Comparison of ENCODE assay signal across 27 mouse cellular contexts in the genomic region with DNA sequence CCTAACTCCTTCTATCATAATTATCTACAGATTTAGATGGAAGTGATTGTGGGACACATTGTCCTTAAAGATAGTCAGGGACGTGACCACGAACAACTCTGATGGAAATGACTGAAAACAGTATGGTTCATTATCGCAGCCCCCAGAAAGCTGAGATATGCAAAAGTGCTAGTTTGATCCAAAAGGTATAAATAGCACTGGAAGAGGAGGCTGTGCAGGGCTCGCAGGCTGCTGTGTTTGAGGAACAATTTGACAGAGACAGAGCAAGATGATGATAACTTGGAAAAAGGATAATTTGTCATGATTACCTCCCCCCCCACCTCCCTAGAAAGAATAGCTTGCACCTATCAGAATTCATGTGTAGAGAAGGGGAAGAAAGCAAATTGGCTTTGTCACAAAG.
DNase-seq lines count a peak whose midpoint lies in the region; ATAC-seq and TF ChIP-seq lines count a peak whose summit lies in the region.
"Had no signal": no experiment of that assay in that cellular context is flagged by ENCODE, and none has a peak within 500 bp of the region (broad histone marks: within the 10 kb centered on the region; RNA-seq: fewer than 3 reads in every experiment).

No protein-coding gene starts in this region.

- no peak overlapping the region for H3K9ac ChIP-seq in forebrain, postnatal 0 days
- H3K9ac ChIP-seq: embryonic facial prominence, embryonic 13.5 days; forebrain, embryonic 13.5 days; hindbrain, embryonic 15.5 days; liver, embryonic 14.5 days; lung, embryonic 14.5 days; midbrain, embryonic 13.5 days; stomach, embryonic 15.5 days had no signal

- TF ChIP-seq CTCF in forebrain, postnatal 0 days (IDR thresholded peaks at IDR 0.05; ENCODE audit: low read depth), result no peak

- H3K36me3 ChIP-seq in forebrain, postnatal 0 days (ENCODE audit: insufficient read depth), result no peaks in the 10 kb centered on the region
- no peaks in the 10 kb centered on the region for H3K36me3 ChIP-seq in forebrain, embryonic 10.5 days (replicated peaks)
- H3K36me3 ChIP-seq: embryonic facial prominence, embryonic 13.5 days; hindbrain, embryonic 15.5 days; midbrain, embryonic 13.5 days; stomach, embryonic 15.5 days had no signal

- no peaks in the 10 kb centered on the region for H3K9me3 ChIP-seq in forebrain, postnatal 0 days (ENCODE audit: low read length)
- peaks cover 10% of the 10 kb centered on the region for H3K9me3 ChIP-seq in forebrain, embryonic 10.5 days
- H3K9me3 ChIP-seq: forebrain, embryonic 13.5 days; hindbrain, embryonic 15.5 days; midbrain, embryonic 13.5 days; stomach, embryonic 15.5 days had no signal

- peak; percentile 29 for DNase-seq in forebrain, postnatal 0 days
- DNase-seq in forebrain, embryonic 10.5 days (ENCODE audit: extremely low spot score, low spot score), result no peak
- DNase-seq in layer of hippocampus, adult 8-10 months (ENCODE audit: low spot score in 2 of 2), result peak; percentile 9 to 15
- DNase-seq in layer of hippocampus, postnatal 25 days (ENCODE audit: extremely low spot score in 1 of 2, low spot score in 1 of 2), result no peak
- DNase-seq in right cerebral cortex, adult 2 months (ENCODE audit: low spot score in 2 of 2), result peak; percentile 45 to 48
- no peak for DNase-seq in right cerebral cortex, postnatal 25 days
- no peak for DNase-seq in cerebellum, adult 9-11 months
- DNase-seq: adrenal gland, adult 8-10 months; cerebellum, adult 2 months; cerebellum, postnatal 36 days; embryo, embryonic 11 days; gastrocnemius, adult 2 months; kidney, adult 2 months; kidney, postnatal 14 days; lung, embryonic 14.5 days; lung, postnatal 36 days; thymus, adult 18-20 months; thymus, postnatal 36 days had no signal

- H3K4me1 ChIP-seq in forebrain, postnatal 0 days (ENCODE audit: insufficient read depth), result no peaks in the 10 kb centered on the region
- H3K4me1 ChIP-seq in forebrain, embryonic 10.5 days, result no peaks in the 10 kb centered on the region
- H3K4me1 ChIP-seq: forebrain, embryonic 13.5 days; hindbrain, embryonic 15.5 days; megakaryocyte, embryonic 14.5 days; midbrain, embryonic 13.5 days; stomach, embryonic 15.5 days had no signal

- H3K4me3 ChIP-seq in forebrain, postnatal 0 days (ENCODE audit: low read depth, low read length), result no peak overlapping the region
- H3K4me3 ChIP-seq in forebrain, embryonic 10.5 days, result no peak overlapping the region
- H3K4me3 ChIP-seq: embryonic facial prominence, embryonic 13.5 days; erythroblast, embryonic 14.5 days; forebrain, embryonic 13.5 days; gastrocnemius, adult 2 months; hindbrain, embryonic 15.5 days; megakaryocyte, embryonic 14.5 days; midbrain, embryonic 13.5 days; stomach, embryonic 15.5 days had no signal

- WGBS in forebrain, postnatal 0 days, result 56% methylated on average over 4 of the region's 4 CpGs
- 93% methylated on average over 4 of the region's 4 CpGs for WGBS in forebrain, embryonic 10.5 days

- no peaks in the 10 kb centered on the region for H3K27me3 ChIP-seq in forebrain, postnatal 0 days (ENCODE audit: insufficient read depth, low read length)
- no peaks in the 10 kb centered on the region for H3K27me3 ChIP-seq in forebrain, embryonic 10.5 days (ENCODE audit: poor library complexity, severe bottlenecking)
- H3K27me3 ChIP-seq: embryonic facial prominence, embryonic 13.5 days; forebrain, embryonic 13.5 days; hindbrain, embryonic 15.5 days; megakaryocyte, embryonic 14.5 days; midbrain, embryonic 13.5 days; stomach, embryonic 15.5 days had no signal

- 0 out of 2 replicates have a peak overlapping the region, but pooled peaks have one; percentile 48 for H3K27ac ChIP-seq in forebrain, postnatal 0 days (ENCODE audit: low read depth, low read length)
- no peak overlapping the region for H3K27ac ChIP-seq in forebrain, embryonic 10.5 days
- H3K27ac ChIP-seq: embryonic facial prominence, embryonic 13.5 days; forebrain, embryonic 13.5 days; gastrocnemius, adult 2 months; hindbrain, embryonic 15.5 days; liver, embryonic 14.5 days; midbrain, embryonic 13.5 days; stomach, embryonic 15.5 days had no signal

- ATAC-seq in forebrain, postnatal 0 days, result peak; percentile 60; the same call in 1 of the 2 replicates
- ATAC-seq: activated CD4-positive, CD25-positive, alpha-beta regulatory T cell, adult 4 months; forebrain, embryonic 13.5 days; midbrain, embryonic 13.5 days had no signal

- no peak overlapping the region for H3K4me2 ChIP-seq in forebrain, postnatal 0 days (ENCODE audit: low read depth)
- H3K4me2 ChIP-seq: embryonic facial prominence, embryonic 13.5 days; forebrain, embryonic 13.5 days; hindbrain, embryonic 15.5 days; lung, embryonic 14.5 days; midbrain, embryonic 13.5 days; stomach, embryonic 15.5 days had no signal

Comparison
In these comparisons a context has a peak if more than half of its experiments do, and no peak if none do; other contexts are left out.
1. DNase-seq: peak in forebrain, postnatal 0 days (single experiment), layer of hippocampus, adult 8-10 months (2 of 2) and right cerebral cortex, adult 2 months (2 of 2); none in forebrain, embryonic 10.5 days (single experiment), layer of hippocampus, postnatal 25 days (0 of 2), right cerebral cortex, postnatal 25 days (single experiment) and cerebellum, adult 9-11 months (single experiment).